Mouse (Mus musculus): ENCODE measurements around the gene Gprc5b. TPM values are rescaled to one million over a fixed set of nuclear protein-coding genes. Genes with fewer than 3 reads are reported as not detected.

The Gprc5b gene
- polyA plus RNA-seq, 1 experiment from 2014 or later: 1.5 TPM

GRCm38 (mm10) chr7:118992623-118993405 lies 2.2 kb downstream of the Gprc5b start:
- Histone ChIP-seq H3K27ac (replicated peaks) (no peak overlapping the region), H3K36me3 (ENCODE audit: control insufficient read depth, insufficient read depth, low read length) (no peaks in the 10 kb centered on the region), H3K27me3 (ENCODE audit: control insufficient read depth, insufficient read depth, low read length) (no peaks in the 10 kb centered on the region), H3K9me3 (ENCODE audit: control insufficient read depth, low read length) (no peaks in the 10 kb centered on the region), H3K4me2 (replicated peaks; ENCODE audit: low read depth) (peak overlapping the region; percentile 85; the same call in 1 of the 2 replicates), H3K4me1 (replicated peaks; ENCODE audit: control insufficient read depth, insufficient read depth) (no peaks in the 10 kb centered on the region), H3K9ac (ENCODE audit: low read length) (no peak overlapping the region), H3K4me3 (ENCODE audit: low read depth, low read length) (no peak overlapping the region)
- ATAC-seq (ENCODE audit: low FRiP score, low TSS enrichment) (no peak), DNase-seq (ENCODE audit: low spot score) (no peak)
- 64% methylated on average over 13 of the region's 13 CpGs for WGBS
- no peak for TF ChIP-seq CTCF (IDR thresholded peaks at IDR 0.05; ENCODE audit: low read depth)
- TF ChIP-seq EP300 (optimal IDR thresholded peaks at IDR 0.05): no peak

GRCm38 (mm10) chr7:118992080-118992560 lies 2.9 kb downstream of the Gprc5b start:
- DNase-seq (ENCODE audit: low spot score): no peak
- Histone ChIP-seq H3K9ac (ENCODE audit: low read length) (no peak overlapping the region), H3K9me3 (ENCODE audit: control insufficient read depth, low read length) (no peaks in the 10 kb centered on the region), H3K4me3 (ENCODE audit: low read depth, low read length) (no peak overlapping the region), H3K4me2 (replicated peaks; ENCODE audit: low read depth) (no peak overlapping the region), H3K27ac (replicated peaks) (no peak overlapping the region), H3K27me3 (ENCODE audit: control insufficient read depth, insufficient read depth, low read length) (no peaks in the 10 kb centered on the region), H3K4me1 (replicated peaks; ENCODE audit: control insufficient read depth, insufficient read depth) (no peaks in the 10 kb centered on the region), H3K36me3 (ENCODE audit: control insufficient read depth, insufficient read depth, low read length) (no peaks in the 10 kb centered on the region)
- no peak for TF ChIP-seq CTCF (IDR thresholded peaks at IDR 0.05; ENCODE audit: low read depth)
- no peak for TF ChIP-seq EP300 (optimal IDR thresholded peaks at IDR 0.05)
- WGBS: 61% methylated on average over 6 of the region's 6 CpGs
- no peak for ATAC-seq (ENCODE audit: low FRiP score, low TSS enrichment)

- no peak for DNase-seq (ENCODE audit: low spot score)
- Histone ChIP-seq H3K9ac (ENCODE audit: low read length) (no peak overlapping the region), H3K36me3 (ENCODE audit: control insufficient read depth, insufficient read depth, low read length) (no peaks in the 10 kb centered on the region), H3K4me2 (replicated peaks; ENCODE audit: low read depth) (no peak overlapping the region), H3K27ac (replicated peaks) (no peak overlapping the region), H3K27me3 (ENCODE audit: control insufficient read depth, insufficient read depth, low read length) (no peaks in the 10 kb centered on the region), H3K4me3 (ENCODE audit: low read depth, low read length) (no peak overlapping the region), H3K9me3 (ENCODE audit: control insufficient read depth, low read length) (no peaks in the 10 kb centered on the region), H3K4me1 (replicated peaks; ENCODE audit: control insufficient read depth, insufficient read depth) (no peaks in the 10 kb centered on the region)
- WGBS: 45% methylated on average over 4 of the region's 4 CpGs
- ATAC-seq (ENCODE audit: low FRiP score, low TSS enrichment): no peak
- TF ChIP-seq CTCF (IDR thresholded peaks at IDR 0.05; ENCODE audit: low read depth): no peak
- TF ChIP-seq EP300 (optimal IDR thresholded peaks at IDR 0.05): no peak
Observed at GRCm38 (mm10) chr7:118991341-118991884, 3.6 kb downstream of the Gprc5b start.

GRCm38 (mm10) chr7:118990282-118990681 lies 4.7 kb downstream of the Gprc5b start:
- H3K9ac ChIP-seq (ENCODE audit: low read length): no peak overlapping the region
- TF ChIP-seq CTCF (IDR thresholded peaks at IDR 0.05; ENCODE audit: low read depth) (no peak), EP300 (optimal IDR thresholded peaks at IDR 0.05) (no peak)
- no peaks in the 10 kb centered on the region for H3K9me3 ChIP-seq (ENCODE audit: control insufficient read depth, low read length)
- H3K4me1 ChIP-seq (replicated peaks; ENCODE audit: control insufficient read depth, insufficient read depth): no peaks in the 10 kb centered on the region
- H3K27ac ChIP-seq (replicated peaks): no peak overlapping the region
- WGBS: 60% methylated on average over 6 of the region's 6 CpGs
- H3K4me3 ChIP-seq (ENCODE audit: low read depth, low read length): no peak overlapping the region
- H3K4me2 ChIP-seq (replicated peaks; ENCODE audit: low read depth): no peak overlapping the region
- H3K27me3 ChIP-seq (ENCODE audit: control insufficient read depth, insufficient read depth, low read length): no peaks in the 10 kb centered on the region
- ATAC-seq (ENCODE audit: low FRiP score, low TSS enrichment) (no peak), DNase-seq (ENCODE audit: low spot score) (no peak)
- no peaks in the 10 kb centered on the region for H3K36me3 ChIP-seq (ENCODE audit: control insufficient read depth, insufficient read depth, low read length)

GRCm38 (mm10) chr7:118989275-118989856 lies 5.6 kb downstream of the Gprc5b start:
- Histone ChIP-seq H3K36me3 (ENCODE audit: control insufficient read depth, insufficient read depth, low read length) (no peaks in the 10 kb centered on the region), H3K27me3 (ENCODE audit: control insufficient read depth, insufficient read depth, low read length) (no peaks in the 10 kb centered on the region), H3K4me3 (ENCODE audit: low read depth, low read length) (no peak overlapping the region), H3K9me3 (ENCODE audit: control insufficient read depth, low read length) (no peaks in the 10 kb centered on the region), H3K9ac (ENCODE audit: low read length) (no peak overlapping the region), H3K4me2 (replicated peaks; ENCODE audit: low read depth) (no peak overlapping the region), H3K4me1 (replicated peaks; ENCODE audit: control insufficient read depth, insufficient read depth) (no peaks in the 10 kb centered on the region), H3K27ac (replicated peaks) (no peak overlapping the region)
- TF ChIP-seq CTCF (IDR thresholded peaks at IDR 0.05; ENCODE audit: low read depth): no peak
- TF ChIP-seq EP300 (optimal IDR thresholded peaks at IDR 0.05): no peak
- DNase-seq (ENCODE audit: low spot score) (no peak), ATAC-seq (ENCODE audit: low FRiP score, low TSS enrichment) (no peak)
- 69% methylated on average over 5 of the region's 5 CpGs for WGBS

GRCm38 (mm10) chr7:118986369-118986768 lies 8.6 kb downstream of the Gprc5b start:
- no peaks in the 10 kb centered on the region for H3K27me3 ChIP-seq (ENCODE audit: control insufficient read depth, insufficient read depth, low read length)

More at GRCm38 (mm10) chr7:118986369-118986768, 8.6 kb downstream of the Gprc5b start:
- no peak for DNase-seq (ENCODE audit: low spot score)
- H3K27ac ChIP-seq (replicated peaks): no peak overlapping the region
- H3K4me2 ChIP-seq (replicated peaks; ENCODE audit: low read depth): no peak overlapping the region
- no peak for ATAC-seq (ENCODE audit: low FRiP score, low TSS enrichment)
- no peak overlapping the region for H3K4me3 ChIP-seq (ENCODE audit: low read depth, low read length)
- no peaks in the 10 kb centered on the region for H3K9me3 ChIP-seq (ENCODE audit: control insufficient read depth, low read length)
- no peak for TF ChIP-seq CTCF (IDR thresholded peaks at IDR 0.05; ENCODE audit: low read depth)
- no peak for TF ChIP-seq EP300 (optimal IDR thresholded peaks at IDR 0.05)
- no peak overlapping the region for H3K9ac ChIP-seq (ENCODE audit: low read length)
- WGBS: 76% methylated on average over 4 of the region's 4 CpGs
- H3K4me1 ChIP-seq (replicated peaks; ENCODE audit: control insufficient read depth, insufficient read depth): no peaks in the 10 kb centered on the region
- H3K36me3 ChIP-seq (ENCODE audit: control insufficient read depth, insufficient read depth, low read length): no peaks in the 10 kb centered on the region

All from stomach, postnatal 0 days (tissue).